Comparison of ENCODE assay signal across 11 mouse cellular contexts in the genomic region with DNA sequence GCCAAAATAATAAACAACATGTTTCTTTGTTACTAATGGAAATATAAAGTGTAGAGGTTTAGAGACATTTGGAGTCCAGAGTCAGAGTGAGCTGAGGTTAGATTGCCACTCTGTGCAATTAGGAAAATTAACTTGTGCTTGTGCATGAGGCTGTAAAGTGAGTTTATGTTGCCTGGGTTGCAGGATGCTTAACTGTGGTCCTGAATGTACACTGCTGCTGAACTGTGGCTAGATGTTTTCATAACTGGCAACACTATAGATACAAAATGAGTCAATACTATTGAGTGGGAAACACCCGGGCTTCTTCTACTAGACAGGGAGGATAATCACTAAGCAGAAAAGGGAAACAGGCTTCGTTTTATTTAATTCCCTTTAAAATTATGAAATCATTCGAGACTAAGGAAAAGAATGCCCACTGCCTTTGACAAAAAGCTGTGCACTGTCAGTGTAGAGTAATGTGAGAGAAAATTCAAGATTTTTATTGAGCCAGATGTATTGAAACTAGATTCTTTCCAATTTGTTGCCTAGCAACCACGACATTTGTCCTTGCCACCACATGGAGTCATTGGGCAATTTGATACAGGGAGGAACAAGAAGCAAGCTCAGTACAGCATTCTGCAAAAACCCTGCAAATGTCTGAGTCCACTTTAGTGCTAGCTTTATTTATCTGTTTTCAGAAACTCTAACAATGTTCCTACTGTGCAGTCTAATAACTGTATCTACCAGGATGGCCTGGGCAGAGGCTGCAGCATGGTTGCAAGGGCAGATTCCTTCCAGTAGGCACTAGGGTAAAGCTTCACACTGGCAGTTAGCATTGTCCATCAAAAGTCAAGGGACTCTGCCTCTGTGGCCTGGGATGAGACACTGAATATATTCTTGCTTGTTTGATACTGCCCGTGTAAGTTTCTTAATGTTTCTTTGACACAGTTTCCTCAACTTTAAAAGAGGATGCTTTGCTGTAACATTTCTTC.
DNase-seq lines count a peak whose midpoint lies in the region; ATAC-seq and TF ChIP-seq lines count a peak whose summit lies in the region.
"Had no signal": no experiment of that assay in that cellular context is flagged by ENCODE, and none has a peak within 500 bp of the region (broad histone marks: within the 10 kb centered on the region; RNA-seq: fewer than 3 reads in every experiment).

No protein-coding gene starts in this region.

- no peaks in the 10 kb centered on the region for H3K9me3 ChIP-seq in hindbrain, embryonic 11.5 days (ENCODE audit: control insufficient read depth, low read length)
- H3K9me3 ChIP-seq in midbrain, embryonic 13.5 days = no peaks in the 10 kb centered on the region
- no peaks in the 10 kb centered on the region for H3K9me3 ChIP-seq in heart, embryonic 10.5 days
- H3K9me3 ChIP-seq: heart, embryonic 13.5 days had no signal

- no peaks in the 10 kb centered on the region for H3K36me3 ChIP-seq in hindbrain, embryonic 11.5 days (ENCODE audit: control insufficient read depth, insufficient read depth, low read length)
- H3K36me3 ChIP-seq in midbrain, embryonic 13.5 days = no peaks in the 10 kb centered on the region
- H3K36me3 ChIP-seq in heart, embryonic 10.5 days = no peaks in the 10 kb centered on the region
- H3K36me3 ChIP-seq: heart, embryonic 13.5 days had no signal

- no peaks in the 10 kb centered on the region for H3K4me1 ChIP-seq in hindbrain, embryonic 11.5 days (replicated peaks; ENCODE audit: control insufficient read depth, insufficient read depth, low read length)
- peaks cover 7% of the 10 kb centered on the region; the same call in 1 of the 2 replicates for H3K4me1 ChIP-seq in midbrain, embryonic 13.5 days (replicated peaks)
- H3K4me1 ChIP-seq in heart, embryonic 10.5 days = no peaks in the 10 kb centered on the region
- H3K4me1 ChIP-seq: heart, embryonic 13.5 days had no signal

- TF ChIP-seq CTCF in brain, embryonic 14.5 days (IDR thresholded peaks at IDR 0.05; ENCODE audit: borderline replicate concordance, extremely low read depth, insufficient read depth, insufficient read length) = no peak

- TF ChIP-seq POLR2A in brain, embryonic 14.5 days (IDR thresholded peaks at IDR 0.05; ENCODE audit: borderline replicate concordance, extremely low read depth, insufficient read depth, insufficient read length, poor library complexity, severe bottlenecking) = no peak

- H3K4me2 ChIP-seq in hindbrain, embryonic 11.5 days (replicated peaks; ENCODE audit: low read depth, low read length) = no peak overlapping the region
- H3K4me2 ChIP-seq in midbrain, embryonic 13.5 days (replicated peaks) = no peak overlapping the region
- H3K4me2 ChIP-seq: heart, embryonic 13.5 days had no signal

- WGBS in hindbrain, embryonic 11.5 days = 48% methylated on average over 5 of the region's 5 CpGs
- WGBS in midbrain, embryonic 13.5 days = 41% methylated on average over 5 of the region's 5 CpGs
- 74% methylated on average over 5 of the region's 5 CpGs for WGBS in heart, embryonic 10.5 days

- H3K4me3 ChIP-seq in hindbrain, embryonic 11.5 days (ENCODE audit: low read depth, low read length) = no peak overlapping the region
- H3K4me3 ChIP-seq in midbrain, embryonic 13.5 days (replicated peaks) = no peak overlapping the region
- H3K4me3 ChIP-seq in heart, embryonic 10.5 days = no peak overlapping the region
- H3K4me3 ChIP-seq: heart, embryonic 13.5 days had no signal

- no peaks in the 10 kb centered on the region for H3K27me3 ChIP-seq in hindbrain, embryonic 11.5 days (ENCODE audit: control insufficient read depth, insufficient read depth, low read length)
- H3K27me3 ChIP-seq in midbrain, embryonic 13.5 days = no peaks in the 10 kb centered on the region
- H3K27me3 ChIP-seq in heart, embryonic 10.5 days (ENCODE audit: insufficient read depth, poor library complexity, severe bottlenecking) = no peaks in the 10 kb centered on the region
- H3K27me3 ChIP-seq: heart, embryonic 13.5 days had no signal

- DNase-seq in brain, embryonic 14.5 days (ENCODE audit: low read depth) = peak; percentile 79
- peak; percentile 27 for DNase-seq in embryo, embryonic 11.5 days (ENCODE audit: low read depth, low spot score)
- peak; percentile 39 for DNase-seq in hindbrain, embryonic 11.5 days (ENCODE audit: low spot score)
- no peak for DNase-seq in frontal cortex, postnatal 25 days (ENCODE audit: low spot score in 2 of 2)
- DNase-seq in heart, embryonic 10.5 days (ENCODE audit: low spot score) = no peak
- no peak for DNase-seq in spleen, postnatal 36 days (ENCODE audit: low spot score in 2 of 2)
- DNase-seq: spleen, adult 18-20 months had no signal

- ATAC-seq in hindbrain, embryonic 11.5 days (ENCODE audit: low FRiP score) = peak; percentile 75
- ATAC-seq in midbrain, embryonic 13.5 days = peak; percentile 75
- ATAC-seq in megakaryocyte, adult 5-6 weeks (ENCODE audit: poor library complexity, severe bottlenecking) = no peak

- H3K9ac ChIP-seq in hindbrain, embryonic 11.5 days (ENCODE audit: low read depth, low read length) = no peak overlapping the region
- no peak overlapping the region for H3K9ac ChIP-seq in midbrain, embryonic 13.5 days (replicated peaks)
- H3K9ac ChIP-seq: heart, embryonic 13.5 days; liver, embryonic 14.5 days had no signal

- no peak overlapping the region for H3K27ac ChIP-seq in hindbrain, embryonic 11.5 days (ENCODE audit: low read depth, low read length)
- H3K27ac ChIP-seq in midbrain, embryonic 13.5 days = peak overlapping the region; percentile 45; the same call in 1 of the 2 replicates
- H3K27ac ChIP-seq in heart, embryonic 10.5 days = no peak overlapping the region
- H3K27ac ChIP-seq: heart, embryonic 13.5 days; liver, embryonic 14.5 days had no signal

Comparison
In these comparisons a context has a peak if more than half of its experiments do, and no peak if none do; other contexts are left out.
1. DNase-seq: peak in brain, embryonic 14.5 days (single experiment), embryo, embryonic 11.5 days (single experiment) and hindbrain, embryonic 11.5 days (single experiment); none in frontal cortex, postnatal 25 days (0 of 2), heart, embryonic 10.5 days (single experiment) and spleen, postnatal 36 days (0 of 2).